Comparison of ENCODE assay signal across 13 mouse cellular contexts in the genomic region with DNA sequence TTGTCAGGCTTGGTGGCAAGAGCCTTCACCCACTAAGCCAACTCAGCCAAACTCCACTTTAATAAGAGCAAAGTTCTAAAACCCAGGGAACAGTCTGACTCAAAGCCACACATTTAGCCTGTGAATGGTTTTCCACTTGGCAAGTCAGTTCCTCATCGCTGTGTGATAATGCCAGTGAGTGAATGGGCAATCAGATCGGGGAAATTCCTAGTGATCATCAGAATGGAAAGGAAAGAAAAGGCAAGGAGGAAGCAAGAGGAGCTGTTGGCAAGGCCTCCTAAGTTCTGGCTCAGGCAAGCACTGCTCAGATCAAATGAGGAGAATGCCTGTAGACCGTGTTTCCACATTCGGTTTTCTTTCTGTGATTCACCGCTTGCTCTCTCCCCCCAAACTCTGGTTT. TPM values are rescaled to one million over a fixed set of nuclear protein-coding genes. Genes with fewer than 3 reads are reported as not detected.
DNase-seq lines count a peak whose midpoint lies in the region; ATAC-seq and TF ChIP-seq lines count a peak whose summit lies in the region.
"Had no signal": no experiment of that assay in that cellular context is flagged by ENCODE, and none has a peak within 500 bp of the region (broad histone marks: within the 10 kb centered on the region; RNA-seq: fewer than 3 reads in every experiment).

No protein-coding gene starts in this region.

- TF ChIP-seq CTCF in gastrocnemius, adult 2 months (IDR thresholded peaks at IDR 0.05), result no peak

- H3K9me3 ChIP-seq in forebrain, embryonic 16.5 days (ENCODE audit: control insufficient read depth, low read length), result no peaks in the 10 kb centered on the region

- peak; percentile 86 for ATAC-seq in forebrain, embryonic 16.5 days

- intact Hi-C loops in gastrocnemius, adult 2 months (cut with DNase I), result no loop called here

- H3K4me3 ChIP-seq in gastrocnemius, adult 2 months, result no peak overlapping the region
- no peak overlapping the region for H3K4me3 ChIP-seq in forebrain, embryonic 16.5 days (replicated peaks; ENCODE audit: low read length)
- H3K4me3 ChIP-seq: erythroblast, embryonic 14.5 days had no signal

- H3K27me3 ChIP-seq in forebrain, embryonic 16.5 days (replicated peaks; ENCODE audit: control insufficient read depth, insufficient read depth, low read length), result no peaks in the 10 kb centered on the region

- no peaks in the 10 kb centered on the region for H3K36me3 ChIP-seq in forebrain, embryonic 16.5 days (ENCODE audit: control insufficient read depth, insufficient read depth)

- no peak overlapping the region for H3K4me2 ChIP-seq in forebrain, embryonic 16.5 days (ENCODE audit: low read length)

- WGBS in forebrain, embryonic 16.5 days, result 18% methylated on average over 5 of the region's 5 CpGs

- no peak overlapping the region for H3K9ac ChIP-seq in forebrain, embryonic 16.5 days (replicated peaks; ENCODE audit: low read depth, low read length)

- H3K27ac ChIP-seq in gastrocnemius, adult 2 months, result 0 out of 2 replicates have a peak overlapping the region, but pooled peaks have one; percentile 12
- no peak overlapping the region for H3K27ac ChIP-seq in forebrain, embryonic 16.5 days (ENCODE audit: low read length)

- no peak for DNase-seq in gastrocnemius, adult 2 months
- DNase-seq in gastrocnemius, adult 8-10 months (ENCODE audit: low spot score in 2 of 2), result no peak
- DNase-seq in right cerebral cortex, adult 18-20 months, result peak; percentile 46
- DNase-seq in right cerebral cortex, postnatal 36 days (ENCODE audit: low spot score in 2 of 2), result no peak
- peak; percentile 39 for DNase-seq in retina, embryonic 14.5 days (ENCODE audit: low spot score)
- DNase-seq in c-Kit-positive CD71-positive TER-119-positive erythroid progenitor cells, embryonic 14.5 days (ENCODE audit: low spot score), result no peak
- no peak for DNase-seq in urinary bladder, adult 18-20 months (ENCODE audit: low spot score in 2 of 2)
- DNase-seq: adrenal gland, postnatal 25 days; lung, adult 18-20 months; right cerebral cortex, postnatal 4 days; thymus, postnatal 25 days had no signal

- H3K4me1 ChIP-seq in forebrain, embryonic 16.5 days (replicated peaks; ENCODE audit: control insufficient read depth, insufficient read depth, low read length), result peaks cover 12% of the 10 kb centered on the region

RNA-seq across cellular contexts. Expression of gene Ptprj, which starts 35.2 kb away (rescaled TPM):
- 1 to 10 TPM; 2.1 to 4.2 TPM for total RNA-seq in gastrocnemius, adult 2 months (2021)
- total RNA-seq in gastrocnemius, adult 8-10 months (2022), result 1 to 10 TPM; 1.3 to 3.1 (median 2.1) TPM
- polyA plus RNA-seq in forebrain, embryonic 16.5 days (2015; fragmentation: Nextera tagmentation; extraction: Ambion mirVana), result 3.9 and 4.6 TPM in 2 replicates
- polyA plus RNA-seq: erythroblast, embryonic 14.5 days had no signal

Comparison
In these comparisons a context has a peak if more than half of its experiments do, and no peak if none do; other contexts are left out.
1. DNase-seq: peak in right cerebral cortex, adult 18-20 months (single experiment) and retina, embryonic 14.5 days (single experiment); none in gastrocnemius, adult 2 months (single experiment), gastrocnemius, adult 8-10 months (0 of 2), right cerebral cortex, postnatal 36 days (0 of 2), c-Kit-positive CD71-positive TER-119-positive erythroid progenitor cells, embryonic 14.5 days (single experiment) and urinary bladder, adult 18-20 months (0 of 2).